Mouse (Mus musculus) liver, postnatal 0 days (tissue): ENCODE measurements around the gene Cnga4.

ENCODE experiments used
- CTCF ChIP-seq: sonication (generic); IDR thresholded peaks from 2 replicates; pipeline ENCODE4 v1.5.1; 2016; ENCODE audit warnings: antibody characterized with exemption, low read depth
- EP300 ChIP-seq: IDR thresholded peaks from 2 replicates; pipeline ENCODE4 v1.6.1; 2016; ENCODE audit warnings: antibody characterized with exemption, low read depth, mild to moderate bottlenecking

- TF ChIP-seq CTCF (no peak), EP300 (no peak)
Measured at GRCm38 (mm10) chr7:105437979-105438772, 33.8 kb downstream of the Cnga4 start.
